Mouse (Mus musculus) bone marrow macrophage, adult 2 months (primary cell): ENCODE results near the gene Chst15.

Source experiments
- CTCF ChIP-seq: IDR thresholded peaks from 2 replicates; pipeline ENCODE4 v1.5.1; 2012; ENCODE audit warnings: low read depth, mild to moderate bottlenecking, low read length, moderate library complexity
- POLR2A ChIP-seq: IDR thresholded peaks from 2 replicates; pipeline ENCODE4 v1.6.1; 2012; ENCODE audit warnings: mild to moderate bottlenecking, low read depth, low read length, borderline replicate concordance

GRCm38 (mm10) chr7:132356185-132356584 is 39.2 kb upstream of the Chst15 start:
- no peak for TF ChIP-seq POLR2A
- TF ChIP-seq CTCF, result no peak
